Mouse (Mus musculus) heart, adult 10 weeks (tissue): ENCODE measurements around the gene Olfr1263. TPM values are rescaled to one million over a fixed set of nuclear protein-coding genes. Genes with fewer than 3 reads are reported as not detected.

Source experiments
- polyA plus RNA-seq: library from polyadenylated mRNA; stranded (reverse); fragments of 350-450 nt; fragmentation: Illumina TruSeq; extraction: RNeasy Lipid Tissue Mini Kit (QIAGEN cat#74804); gene quantifications from one replicate; pipeline ENCODE4 v1.2.3, GENCODE M21; 2014; ENCODE audit warnings: low read depth, low replicate concordance

The Olfr1263 gene
- not detected for polyA plus RNA-seq

DNA sequence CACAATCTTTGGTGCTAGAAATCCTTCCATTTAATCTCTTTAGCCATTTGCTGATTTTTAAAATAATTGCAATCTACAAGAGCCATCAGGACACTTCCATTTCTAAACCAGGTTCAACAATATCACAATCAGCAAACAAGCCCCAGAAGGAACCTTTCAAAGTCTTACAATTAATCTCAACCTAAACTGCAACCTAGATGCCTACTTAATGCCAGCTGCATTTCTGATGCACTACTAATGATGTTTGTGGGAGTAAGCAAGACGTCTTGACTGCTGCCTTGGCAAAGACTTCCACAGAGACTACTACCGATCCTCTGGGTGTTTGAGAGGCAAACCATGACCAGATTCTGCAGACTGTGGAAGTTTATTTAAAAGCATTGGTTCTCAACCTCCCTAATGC lies at the start of gene Olfr1263:
Gene Olfr1263 (plus strand): TSS at position 301 of the 400 bp plus-strand sequence.

DNA sequence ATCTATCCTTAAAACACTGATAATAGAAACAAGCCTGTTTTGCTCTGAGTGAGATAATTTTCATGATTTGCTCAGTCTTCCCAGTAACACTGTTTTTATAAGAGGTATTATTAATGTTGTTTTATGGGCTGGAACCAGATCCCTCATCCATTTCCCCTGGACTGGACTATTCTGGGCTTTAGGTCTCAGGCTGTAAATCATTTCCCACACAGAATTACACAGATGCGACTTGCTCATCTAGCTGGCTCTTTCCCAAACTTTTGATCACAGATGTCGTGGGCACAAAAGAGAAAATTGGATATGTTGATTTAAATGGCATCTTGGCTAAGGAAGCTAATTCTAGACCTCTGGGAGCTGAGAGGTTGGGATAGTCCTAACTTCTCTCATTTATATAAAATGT lies 37.7 kb upstream of the Olfr1263 start, which contains the start of gene Olfr1260:
Gene Olfr1260 (plus strand): TSS at position 157 of the 400 bp plus-strand sequence.

DNA sequence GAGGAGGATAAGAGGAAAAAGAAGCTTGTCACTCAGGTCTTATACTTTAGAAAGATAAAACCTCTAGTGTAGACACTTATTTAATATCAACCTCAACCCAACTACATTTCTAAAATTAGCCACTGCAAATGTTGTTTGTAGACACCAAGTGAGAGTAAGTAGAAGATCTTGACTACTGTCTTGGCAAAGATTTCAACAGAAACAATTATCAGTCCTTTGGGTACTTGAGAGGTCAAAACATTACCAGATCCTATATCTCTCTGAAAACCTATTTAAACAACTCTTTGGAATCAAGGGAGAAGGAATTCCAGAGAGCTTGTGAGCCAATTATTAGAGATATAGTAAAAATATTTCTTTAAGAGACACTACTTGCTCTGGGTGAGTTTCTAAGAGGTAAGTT lies 21.0 kb upstream of the Olfr1263 start, which contains the start of gene Olfr1261:
Gene Olfr1261 (plus strand): TSS at position 301 of the 400 bp plus-strand sequence.

DNA sequence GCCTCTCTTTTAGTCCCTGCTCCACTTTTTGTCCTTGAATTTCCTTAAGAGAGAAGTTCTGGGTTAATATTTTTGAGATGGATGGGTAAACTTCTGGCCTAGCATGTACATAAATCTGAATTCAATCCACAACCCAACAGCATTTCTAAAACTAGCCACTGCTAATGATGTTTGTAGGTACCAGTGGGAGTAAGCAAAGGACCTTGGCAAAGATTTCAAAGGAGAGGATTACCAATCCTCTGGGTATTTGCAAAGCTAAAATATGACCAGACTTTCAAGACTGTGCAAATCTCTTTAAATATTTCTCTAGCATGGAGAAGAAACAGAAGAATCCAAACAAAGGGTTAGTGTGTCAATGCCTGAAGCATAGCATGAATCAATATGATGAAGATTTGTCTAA lies 12.1 kb upstream of the Olfr1263 start, which contains the start of gene Olfr1262:
Gene Olfr1262 (plus strand): TSS at position 301 of the 400 bp plus-strand sequence.

DNA sequence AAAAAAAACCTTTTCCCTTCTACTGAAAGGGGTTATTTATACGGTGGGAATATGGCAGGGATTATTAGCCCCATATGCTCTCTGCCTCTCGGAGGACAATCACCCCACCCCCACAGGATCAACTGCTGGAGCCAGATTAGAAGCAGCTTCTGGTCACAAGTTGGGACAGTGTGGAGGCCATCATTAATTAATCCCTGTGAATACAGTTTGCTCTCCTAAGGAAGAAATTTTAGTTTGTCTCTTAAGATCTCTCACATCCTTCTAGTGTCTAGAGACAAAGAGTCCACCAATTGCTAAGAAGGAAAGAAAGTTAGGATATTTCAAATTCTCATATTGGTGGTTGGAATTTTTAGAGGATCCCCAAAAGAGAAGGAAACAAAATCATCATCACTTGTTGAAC lies 13.5 kb downstream of the Olfr1263 start, which contains the start of gene Olfr1264:
Gene Olfr1264 (minus strand): TSS at position 101 of the 400 bp plus-strand sequence.

DNA sequence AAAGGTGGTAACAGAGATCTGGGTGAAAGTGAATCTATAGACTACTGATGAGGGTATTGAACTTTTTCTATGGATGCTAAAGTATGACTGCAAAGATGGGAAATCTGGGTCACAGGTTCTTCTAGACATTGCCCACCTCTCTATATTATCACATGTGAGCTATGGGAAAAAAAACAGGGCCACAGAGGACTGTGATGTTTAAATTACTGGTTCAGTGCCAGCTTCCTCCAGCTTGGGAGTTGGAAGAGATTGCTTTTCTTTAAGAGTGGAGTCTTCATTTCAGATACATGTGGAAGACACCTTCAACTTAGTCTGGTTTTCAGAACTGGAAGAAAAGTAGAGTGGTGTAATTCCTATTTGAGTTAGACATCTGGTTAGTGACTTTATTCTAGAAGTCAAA lies 23.1 kb downstream of the Olfr1263 start, which contains the start of gene Olfr1265:
Gene Olfr1265 (plus strand): TSS at position 301 of the 400 bp plus-strand sequence.

DNA sequence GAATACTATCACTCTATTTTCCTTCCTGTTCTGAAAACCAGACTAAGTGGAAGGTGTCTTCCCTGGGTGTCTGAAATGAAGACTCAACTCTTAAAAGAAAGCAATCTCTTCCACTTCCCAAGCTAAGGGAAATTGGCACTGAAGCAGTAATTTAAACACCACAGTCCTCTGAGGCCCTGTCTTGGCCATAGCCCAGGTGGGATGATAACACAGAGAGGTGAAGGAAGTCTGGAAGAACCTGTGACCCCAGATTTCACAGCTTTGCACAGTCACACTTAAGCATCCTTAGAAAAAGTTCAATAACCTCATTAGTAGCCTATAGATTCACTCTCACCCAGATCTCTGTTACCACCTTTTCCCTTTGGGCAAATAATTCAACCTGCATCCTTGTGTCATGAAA lies 51.6 kb downstream of the Olfr1263 start, which contains the start of gene Olfr140:
Gene Olfr140 (minus strand): TSS at position 101 of the 400 bp plus-strand sequence.

Other genes starting within 250 kb of the Olfr1263 start
- gene Olfr1254, start 218.5 kb upstream of the Olfr1263 start, polyA plus RNA-seq: not detected
- not detected for gene Olfr1255, start 200.1 kb upstream of the Olfr1263 start, polyA plus RNA-seq
- gene Olfr1256, start 170.6 kb upstream of the Olfr1263 start, polyA plus RNA-seq: not detected
- gene Olfr48, start 163.9 kb upstream of the Olfr1263 start, polyA plus RNA-seq: not detected
- gene Olfr1257, start 133.7 kb upstream of the Olfr1263 start, polyA plus RNA-seq: not detected
- not detected for gene Olfr1258, start 84.8 kb upstream of the Olfr1263 start, polyA plus RNA-seq
- not detected for gene Olfr1259, start 63.5 kb upstream of the Olfr1263 start, polyA plus RNA-seq
- gene Olfr1260, start 37.8 kb upstream of the Olfr1263 start, polyA plus RNA-seq: not detected
- gene Olfr1261, start 20.9 kb upstream of the Olfr1263 start, polyA plus RNA-seq: not detected
- gene Olfr1262, start 12.0 kb upstream of the Olfr1263 start, polyA plus RNA-seq: not detected
- gene Olfr1264, start 13.4 kb downstream of the Olfr1263 start, polyA plus RNA-seq: not detected
- gene Olfr1265, start 23.2 kb downstream of the Olfr1263 start, polyA plus RNA-seq: not detected
- gene Olfr140, start 51.5 kb downstream of the Olfr1263 start, polyA plus RNA-seq: not detected
- not detected for gene Olfr1269, start 109.3 kb downstream of the Olfr1263 start, polyA plus RNA-seq
- not detected for gene Olfr32, start 130.2 kb downstream of the Olfr1263 start, polyA plus RNA-seq
- not detected for gene Olfr1270, start 141.0 kb downstream of the Olfr1263 start, polyA plus RNA-seq
- not detected for gene Olfr1506, start 212.4 kb downstream of the Olfr1263 start, polyA plus RNA-seq
- not detected for gene Olfr142, start 245.5 kb downstream of the Olfr1263 start, polyA plus RNA-seq